Mouse (Mus musculus) limb, embryonic 15.5 days (tissue): ENCODE data around the gene Tmem252. TPM values are rescaled to one million over a fixed set of nuclear protein-coding genes. Genes with fewer than 3 reads are reported as not detected.

Experiments used
- ATAC-seq: fragments of 200-750 bp; cut with Nextera tagmentation; 2 replicates; pipeline ENCODE4 v1.8.0; 2017; ENCODE audit warnings: low read depth, moderate TSS enrichment; ENCODE audit not compliant: insufficient number of reproducible peaks, low FRiP score, low TSS enrichment
- H3K27ac ChIP-seq: fragments of 300-500 bp; sonication (generic); 2 replicates; pipeline ENCODE4 v1.5.1; 2015; ENCODE audit warnings: moderate library complexity, mild to moderate bottlenecking, inconsistent platforms
- H3K27me3 ChIP-seq: fragments of 300-500 bp; sonication (generic); 2 replicates; pipeline ENCODE4 v1.6.1; 2015; ENCODE audit warnings: inconsistent platforms
- H3K36me3 ChIP-seq: fragments of 300-500 bp; sonication (generic); 2 replicates; pipeline ENCODE4 v1.6.1; 2015; ENCODE audit warnings: inconsistent platforms
- H3K4me1 ChIP-seq: fragments of 300-500 bp; sonication (generic); 2 replicates; pipeline ENCODE4 v1.6.1; 2015; ENCODE audit warnings: inconsistent platforms
- H3K4me2 ChIP-seq: fragments of 300-500 bp; sonication (generic); 2 replicates; pipeline ENCODE4 v1.6.1; 2015; ENCODE audit warnings: mild to moderate bottlenecking, inconsistent platforms
- H3K4me3 ChIP-seq: fragments of 300-500 bp; sonication (generic); 2 replicates; pipeline ENCODE4 v1.5.1; 2015; ENCODE audit warnings: mild to moderate bottlenecking, inconsistent platforms
- H3K9ac ChIP-seq: fragments of 300-500 bp; sonication (generic); 2 replicates; pipeline ENCODE4 v1.6.1; 2015; ENCODE audit warnings: inconsistent platforms
- H3K9me3 ChIP-seq: fragments of 300-500 bp; sonication (generic); 2 replicates; pipeline ENCODE4 v1.6.1; 2016; ENCODE audit warnings: inconsistent platforms
- WGBS: fragments of 180-500 bp; shearing (Covaris S2); methylation state at CpG from one replicate; pipeline ENCODE4 v1.1.7; 2015; 5-methylcytosine and 5-hydroxymethylcytosine counted together
- polyA plus RNA-seq: library from polyadenylated mRNA; unstranded; fragments of >200 nt; fragmentation: Nextera tagmentation; extraction: Ambion mirVana; gene quantifications from 2 replicates; pipeline ENCODE4 v1.2.1, GENCODE M21; 2015

Gene Tmem252
- polyA plus RNA-seq, 1 experiment from 2014 or later: 1.5 TPM

GRCm38 (mm10) chr19:24703680-24704079 lies 29.9 kb downstream of the Tmem252 start:
- H3K9me3 ChIP-seq: no peaks in the 10 kb centered on the region
- H3K9ac ChIP-seq: no peak overlapping the region
- no peaks in the 10 kb centered on the region for H3K36me3 ChIP-seq
- 0 out of 2 replicates have a peak, but pooled peaks cover 4% of the 10 kb centered on the region for H3K27me3 ChIP-seq
- no peak overlapping the region for H3K4me3 ChIP-seq
- WGBS: 40% methylated on average over 8 of the region's 8 CpGs
- H3K27ac ChIP-seq: no peak overlapping the region
- H3K4me2 ChIP-seq: no peak overlapping the region
- H3K4me1 ChIP-seq: peaks cover 5% of the 10 kb centered on the region; the same call in 1 of the 2 replicates
- ATAC-seq: no peak

DNA sequence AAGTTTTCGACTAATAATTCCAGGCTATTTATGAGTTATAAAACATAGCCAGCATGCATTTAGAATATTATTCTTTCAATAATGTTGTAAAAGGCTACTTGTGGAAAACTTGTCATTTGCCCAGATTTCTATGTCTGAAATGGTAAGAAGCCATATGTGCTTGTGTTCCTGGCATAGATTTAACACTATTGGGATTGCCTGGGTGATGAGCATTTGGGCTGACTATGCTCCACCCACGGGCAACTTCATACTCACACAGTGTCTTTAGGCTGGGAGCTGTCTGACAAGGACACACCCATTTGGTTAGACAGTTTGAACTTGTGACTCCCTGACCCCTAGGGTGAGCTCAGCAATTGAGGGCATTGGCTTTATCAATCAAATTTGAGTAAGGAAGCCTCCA lies 30.5 kb downstream of the Tmem252 start:
- 60% methylated on average over 2 of the region's 2 CpGs for WGBS
- no peak for ATAC-seq

DNA sequence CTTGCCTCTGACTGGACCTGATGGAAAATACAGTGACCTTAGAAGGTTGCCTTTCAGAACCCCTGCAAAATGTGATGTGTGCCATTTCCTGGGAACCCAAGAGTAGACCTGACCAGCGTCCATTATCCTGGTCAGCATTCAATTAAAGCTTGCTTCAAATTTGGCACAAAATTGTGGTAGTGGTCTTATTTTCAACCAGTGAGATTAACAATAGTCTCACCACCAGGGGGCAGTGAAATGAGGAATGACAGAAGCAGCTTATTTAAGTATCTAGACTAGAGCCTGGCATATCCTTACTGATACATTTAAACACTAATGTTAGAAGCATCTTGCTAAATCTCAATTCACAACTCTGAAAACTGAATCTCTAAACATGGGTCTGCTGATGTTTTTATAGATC lies 31.6 kb downstream of the Tmem252 start:
- no peaks in the 10 kb centered on the region for H3K36me3 ChIP-seq
- WGBS: 68% methylated on average over 1 of the region's 1 CpGs
- no peak for ATAC-seq

More for the DNA sequence above, 30.5 kb downstream of the Tmem252 start:
- no peak overlapping the region for H3K9ac ChIP-seq
- no peak overlapping the region for H3K4me3 ChIP-seq
- H3K27me3 ChIP-seq: 0 out of 2 replicates have a peak, but pooled peaks cover 4% of the 10 kb centered on the region
- no peak overlapping the region for H3K27ac ChIP-seq
- H3K36me3 ChIP-seq: no peaks in the 10 kb centered on the region
- no peak overlapping the region for H3K4me2 ChIP-seq
- peaks cover 5% of the 10 kb centered on the region; the same call in 1 of the 2 replicates for H3K4me1 ChIP-seq
- H3K9me3 ChIP-seq: no peaks in the 10 kb centered on the region

GRCm38 (mm10) chr19:24707071-24707906 lies 33.5 kb downstream of the Tmem252 start:
- Histone ChIP-seq H3K27me3 (0 out of 2 replicates have a peak, but pooled peaks cover 4% of the 10 kb centered on the region), H3K4me1 (peaks cover 5% of the 10 kb centered on the region; the same call in 1 of the 2 replicates), H3K9me3 (no peaks in the 10 kb centered on the region), H3K27ac (no peak overlapping the region), H3K36me3 (no peaks in the 10 kb centered on the region), H3K4me3 (no peak overlapping the region), H3K9ac (no peak overlapping the region), H3K4me2 (no peak overlapping the region)
- ATAC-seq: no peak
- 70% methylated on average over 7 of the region's 7 CpGs for WGBS

More for the DNA sequence above, 31.6 kb downstream of the Tmem252 start:
- H3K27me3 ChIP-seq: 0 out of 2 replicates have a peak, but pooled peaks cover 4% of the 10 kb centered on the region
- H3K9ac ChIP-seq: no peak overlapping the region
- no peaks in the 10 kb centered on the region for H3K9me3 ChIP-seq
- no peak overlapping the region for H3K27ac ChIP-seq
- H3K4me1 ChIP-seq: peaks cover 5% of the 10 kb centered on the region; the same call in 1 of the 2 replicates
- no peak overlapping the region for H3K4me3 ChIP-seq
- no peak overlapping the region for H3K4me2 ChIP-seq

- Histone ChIP-seq H3K9me3 (no peaks in the 10 kb centered on the region), H3K27ac (no peak overlapping the region), H3K4me1 (peaks cover 5% of the 10 kb centered on the region; the same call in 1 of the 2 replicates), H3K4me3 (no peak overlapping the region), H3K27me3 (0 out of 2 replicates have a peak, but pooled peaks cover 4% of the 10 kb centered on the region), H3K4me2 (no peak overlapping the region), H3K36me3 (no peaks in the 10 kb centered on the region), H3K9ac (no peak overlapping the region)
- ATAC-seq: no peak
- 80% methylated on average over 7 of the region's 7 CpGs for WGBS
Observed at GRCm38 (mm10) chr19:24708032-24708431, 34.2 kb downstream of the Tmem252 start.

- H3K36me3 ChIP-seq: no peaks in the 10 kb centered on the region
- no peak overlapping the region for H3K27ac ChIP-seq
- H3K27me3 ChIP-seq: no peaks in the 10 kb centered on the region
- peak; percentile 67; the same call in 1 of the 2 replicates for ATAC-seq
- WGBS: 56% methylated on average over 7 of the region's 7 CpGs
- H3K4me1 ChIP-seq: no peaks in the 10 kb centered on the region
- no peak overlapping the region for H3K4me3 ChIP-seq
- no peak overlapping the region for H3K4me2 ChIP-seq
- no peaks in the 10 kb centered on the region for H3K9me3 ChIP-seq
- H3K9ac ChIP-seq: no peak overlapping the region
Observed at GRCm38 (mm10) chr19:24716303-24717097, 42.7 kb downstream of the Tmem252 start.

- H3K27me3 ChIP-seq: no peaks in the 10 kb centered on the region
- H3K4me1 ChIP-seq: no peaks in the 10 kb centered on the region
- no peak overlapping the region for H3K9ac ChIP-seq
- no peaks in the 10 kb centered on the region for H3K36me3 ChIP-seq
- H3K4me2 ChIP-seq: no peak overlapping the region
- H3K27ac ChIP-seq: no peak overlapping the region
- no peak for ATAC-seq
- 40% methylated on average over 1 of the region's 1 CpGs for WGBS
- no peaks in the 10 kb centered on the region for H3K9me3 ChIP-seq
- no peak overlapping the region for H3K4me3 ChIP-seq
Observed at GRCm38 (mm10) chr19:24718021-24718420, 44.2 kb downstream of the Tmem252 start.

- Histone ChIP-seq H3K4me3 (no peak overlapping the region), H3K36me3 (no peaks in the 10 kb centered on the region), H3K9ac (no peak overlapping the region), H3K4me2 (no peak overlapping the region), H3K9me3 (no peaks in the 10 kb centered on the region), H3K27ac (no peak overlapping the region), H3K4me1 (no peaks in the 10 kb centered on the region), H3K27me3 (no peaks in the 10 kb centered on the region)
- ATAC-seq: no peak
- WGBS: 82% methylated on average over 4 of the region's 4 CpGs
Observed at GRCm38 (mm10) chr19:24719504-24719903, 45.7 kb downstream of the Tmem252 start.

DNA sequence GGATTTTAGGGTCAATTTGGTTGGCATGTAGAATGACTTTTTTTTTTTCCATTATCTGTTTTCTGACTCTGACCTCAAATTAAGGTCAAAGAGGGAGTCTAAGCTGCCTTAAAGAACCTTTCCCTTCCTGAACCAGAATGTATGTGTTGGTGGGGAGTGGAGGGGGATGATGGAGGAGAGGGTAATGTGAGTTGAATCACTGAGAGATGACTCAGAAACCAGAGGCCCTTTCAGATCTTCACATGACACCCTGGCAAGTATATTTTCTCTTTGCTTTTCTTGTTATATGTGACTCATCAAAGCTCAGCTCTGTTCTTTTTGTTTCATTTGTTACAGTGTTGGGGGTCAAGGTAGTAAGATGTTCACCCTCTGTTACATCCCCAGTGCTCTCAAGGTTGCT lies 46.6 kb downstream of the Tmem252 start:
- Histone ChIP-seq H3K27me3 (no peaks in the 10 kb centered on the region), H3K4me1 (no peaks in the 10 kb centered on the region), H3K4me3 (no peak overlapping the region), H3K27ac (no peak overlapping the region), H3K4me2 (no peak overlapping the region), H3K9ac (no peak overlapping the region), H3K36me3 (no peaks in the 10 kb centered on the region), H3K9me3 (no peaks in the 10 kb centered on the region)
- no peak for ATAC-seq

DNA sequence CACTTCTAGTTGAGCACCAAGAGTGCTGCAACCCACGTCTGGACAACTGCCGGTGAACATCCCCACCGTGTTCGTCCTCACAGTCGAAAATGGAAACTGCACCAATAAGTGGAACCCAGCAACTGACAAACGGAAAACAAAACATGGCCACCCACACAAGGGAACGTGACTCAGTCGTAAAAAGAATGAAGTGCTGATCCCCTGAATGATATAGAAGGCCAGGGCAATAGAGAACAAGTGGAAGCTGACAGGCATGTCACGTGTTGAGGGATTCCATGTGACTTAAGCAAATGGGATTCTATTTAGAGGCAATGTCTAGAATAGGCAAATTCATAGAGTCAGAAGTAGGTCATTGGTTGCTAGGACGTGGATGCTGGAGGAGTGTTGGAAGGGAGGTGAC lies 50.6 kb downstream of the Tmem252 start:
- no peak for ATAC-seq
- WGBS: 80% methylated on average over 10 of the region's 10 CpGs
- Histone ChIP-seq H3K9ac (no peak overlapping the region), H3K9me3 (no peaks in the 10 kb centered on the region), H3K27me3 (no peaks in the 10 kb centered on the region), H3K36me3 (no peaks in the 10 kb centered on the region), H3K4me3 (no peak overlapping the region), H3K4me1 (no peaks in the 10 kb centered on the region), H3K27ac (no peak overlapping the region), H3K4me2 (no peak overlapping the region)

DNA sequence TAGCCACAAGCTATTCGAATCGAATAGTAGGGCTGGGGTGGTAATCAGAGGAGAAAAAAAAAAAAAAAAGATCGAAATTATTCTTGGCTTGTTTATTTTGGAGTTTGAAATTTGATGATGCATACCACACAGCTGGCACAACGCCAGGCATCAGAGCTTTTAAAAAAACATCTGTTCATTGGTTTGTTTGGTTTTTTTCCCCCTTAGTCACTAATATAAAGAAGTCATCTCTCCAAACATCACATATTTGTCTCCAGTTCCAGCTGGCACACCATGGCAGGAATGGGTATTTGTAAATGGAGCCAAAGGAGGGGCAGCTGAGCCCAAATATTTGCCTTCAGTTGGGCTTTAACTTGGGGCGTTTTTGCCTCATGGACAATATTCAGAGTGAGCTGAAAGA lies 56.9 kb downstream of the Tmem252 start:
- Histone ChIP-seq H3K4me3 (no peak overlapping the region), H3K4me1 (peaks cover under 1% of the 10 kb centered on the region; the same call in 1 of the 2 replicates), H3K4me2 (no peak overlapping the region), H3K9ac (no peak overlapping the region), H3K9me3 (no peaks in the 10 kb centered on the region), H3K27ac (no peak overlapping the region), H3K36me3 (no peaks in the 10 kb centered on the region), H3K27me3 (no peaks in the 10 kb centered on the region)
- 45% methylated on average over 5 of the region's 5 CpGs for WGBS
- no peak for ATAC-seq
